Mouse (Mus musculus) kidney, adult 11 months (tissue): ENCODE data around the gene Csrnp1.
"Not testable (repeated sequence)": the region's sequence is repeated elsewhere in the genome, so short reads cannot be mapped to it uniquely, and the experiment has no call there.

Source experiments
- DNase-seq: peaks from one replicate; pipeline ENCODE4 v3.0.0; 2022

The Csrnp1 gene

DNA sequence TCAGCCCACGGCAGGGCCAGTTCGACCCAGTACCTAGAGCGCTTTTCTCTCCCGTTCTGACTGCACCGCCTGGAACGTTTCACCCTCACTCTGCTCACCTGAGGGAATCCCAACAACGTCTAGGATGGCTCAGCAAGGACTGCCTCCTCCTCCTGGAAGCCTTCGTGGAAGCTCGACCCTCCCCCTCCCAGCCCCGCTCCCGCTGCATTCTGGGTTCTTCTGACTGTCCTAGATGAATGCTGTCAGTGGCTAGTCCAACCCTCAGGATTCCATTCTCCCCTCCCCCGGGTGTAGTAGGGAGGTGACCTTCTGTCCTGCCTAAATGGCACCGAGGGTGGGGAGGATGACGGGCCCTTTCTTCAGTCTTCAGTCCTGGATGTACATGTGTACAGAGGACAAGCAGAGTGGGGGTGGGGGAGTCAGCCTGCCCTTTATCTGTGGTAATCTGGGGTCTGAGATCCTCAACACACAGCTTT lies at the start of gene Csrnp1:
Gene Csrnp1, minus strand, starts transcription at position 123 of the 476 bp plus-strand sequence.
- peak; percentile 58 for DNase-seq

DNA sequence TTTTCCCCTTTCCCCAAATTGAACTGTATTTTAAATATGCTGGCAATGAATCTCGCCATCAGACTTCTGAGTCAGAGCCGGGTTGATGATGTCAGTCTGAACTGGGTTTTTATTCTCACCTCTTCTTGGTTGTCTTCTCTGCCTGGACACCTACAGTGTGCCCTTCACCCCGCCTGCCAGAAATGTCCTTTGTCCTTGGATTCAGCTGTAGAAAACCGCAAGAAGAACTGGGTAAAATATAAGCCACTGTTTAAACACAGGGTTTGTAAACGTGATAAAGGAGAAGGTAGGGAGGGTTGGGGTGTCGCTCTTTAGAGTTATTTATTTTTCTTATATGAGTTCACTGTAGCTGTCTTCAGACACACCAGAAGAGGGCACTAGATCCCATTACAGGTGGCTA lies 48.3 kb upstream of the Csrnp1 start:
- no peak for DNase-seq

DNA sequence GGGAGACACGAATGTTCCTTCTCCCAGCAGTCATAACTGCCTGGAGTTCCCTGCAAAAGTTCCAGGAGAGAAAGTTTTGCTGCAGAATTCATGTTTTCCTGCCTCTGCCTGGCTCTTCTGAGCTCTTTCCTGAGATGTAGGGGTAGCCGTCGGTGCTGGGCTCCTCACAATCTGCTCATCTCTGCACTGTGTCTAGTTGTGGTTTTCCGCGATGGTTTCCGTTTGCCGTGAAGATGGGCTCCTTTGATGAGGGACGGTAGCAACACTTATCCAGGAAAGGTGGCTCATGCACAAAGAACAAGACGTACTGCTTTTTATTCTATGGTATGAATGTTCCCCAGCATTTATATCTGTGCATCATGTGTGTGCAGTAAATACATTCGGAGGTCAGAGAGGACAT lies 46.0 kb upstream of the Csrnp1 start:
- no peak for DNase-seq

DNA sequence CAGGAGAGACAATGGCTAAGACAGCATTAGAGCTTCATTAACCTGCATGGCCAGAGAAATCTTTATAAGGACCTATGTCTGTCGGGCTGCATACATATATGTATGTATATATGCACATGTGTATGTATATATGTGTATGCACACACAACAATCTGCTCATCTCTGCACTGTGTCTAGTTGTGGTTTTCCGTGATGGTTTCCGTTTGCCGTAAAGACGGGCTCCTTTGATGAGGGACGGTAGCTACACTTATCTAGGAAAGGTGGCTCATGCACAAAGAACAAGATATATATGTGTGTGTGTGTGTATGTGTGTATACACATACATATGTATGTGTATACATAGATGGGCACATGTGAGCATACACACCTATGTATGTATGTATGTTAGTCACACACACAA lies 45.4 kb upstream of the Csrnp1 start:
- no peak for DNase-seq

DNA sequence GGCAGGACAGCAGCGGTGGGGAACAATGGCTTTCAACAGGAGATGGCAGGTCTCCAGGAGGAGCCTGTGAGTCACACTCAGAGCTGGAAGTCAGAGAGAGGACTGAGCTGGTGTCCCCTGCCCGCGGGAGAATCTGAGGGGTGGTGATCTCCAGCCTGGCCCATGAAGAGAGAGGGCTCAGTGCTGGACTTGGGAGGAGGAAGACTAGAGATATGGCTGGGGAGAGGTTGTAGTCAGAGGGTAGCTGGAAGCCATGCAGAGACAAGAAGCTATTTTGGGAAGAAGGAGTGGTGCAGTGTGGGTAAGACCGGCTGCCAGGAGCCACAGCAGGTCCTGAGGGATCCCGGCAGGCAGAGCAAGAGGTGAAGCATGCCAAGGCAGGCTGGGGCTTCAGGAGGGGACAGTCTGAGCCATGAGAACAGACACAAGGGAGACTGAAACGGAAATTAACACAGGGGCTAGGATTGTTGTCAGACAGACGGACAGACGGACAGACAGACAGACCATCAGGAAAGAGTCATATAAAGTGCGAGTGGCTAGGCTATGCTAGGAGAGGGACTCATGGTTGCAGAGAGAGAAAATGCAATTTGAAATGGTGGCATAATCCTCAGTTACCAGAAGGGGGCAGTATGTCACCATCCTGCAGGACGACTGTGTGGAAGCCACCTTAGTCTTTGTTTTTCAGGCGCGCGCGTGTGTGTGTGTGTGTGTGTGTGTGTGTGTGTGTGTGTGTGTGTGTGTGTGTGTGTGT lies 43.1 kb upstream of the Csrnp1 start:
- no peak for DNase-seq

DNA sequence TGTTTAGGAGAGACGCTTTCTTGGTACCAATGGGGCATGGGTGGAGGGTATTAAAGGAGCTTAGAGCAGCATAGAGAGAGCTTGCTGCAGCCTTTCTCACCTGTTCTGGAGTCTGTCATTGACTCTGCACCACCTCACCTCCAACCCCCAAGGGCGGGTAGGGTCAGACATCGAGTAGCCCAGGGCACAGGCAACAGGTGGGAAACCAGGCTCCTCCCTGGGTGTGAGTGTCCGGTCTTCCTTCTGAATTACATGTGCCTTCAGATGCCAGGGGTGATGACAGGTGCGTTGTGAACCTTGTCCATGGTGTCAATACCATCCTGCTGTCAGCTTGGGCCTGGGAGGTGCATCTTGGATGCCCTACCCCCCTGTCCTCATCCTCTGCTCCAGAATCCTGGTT lies 40.2 kb upstream of the Csrnp1 start:
- DNase-seq: no peak

DNA sequence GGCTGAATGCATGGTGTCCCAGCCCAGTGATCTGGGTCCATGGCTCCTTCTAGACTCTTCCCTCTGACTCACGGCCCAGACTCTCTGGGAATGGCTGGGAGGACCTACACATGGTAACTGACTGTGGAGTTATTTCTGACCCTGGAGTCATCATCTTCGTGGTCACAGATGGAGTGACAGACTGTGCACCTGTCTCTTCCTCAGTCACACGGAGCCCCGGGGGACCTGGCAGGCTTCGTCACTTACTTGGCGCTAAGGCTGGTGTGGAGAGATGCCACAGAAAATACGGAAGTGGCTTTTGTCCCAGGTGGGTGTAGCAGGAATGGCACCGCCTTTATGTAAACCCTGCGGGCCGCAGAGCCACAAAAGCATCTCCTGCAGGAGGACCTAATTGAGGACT lies 39.7 kb upstream of the Csrnp1 start:
- no peak for DNase-seq

DNA sequence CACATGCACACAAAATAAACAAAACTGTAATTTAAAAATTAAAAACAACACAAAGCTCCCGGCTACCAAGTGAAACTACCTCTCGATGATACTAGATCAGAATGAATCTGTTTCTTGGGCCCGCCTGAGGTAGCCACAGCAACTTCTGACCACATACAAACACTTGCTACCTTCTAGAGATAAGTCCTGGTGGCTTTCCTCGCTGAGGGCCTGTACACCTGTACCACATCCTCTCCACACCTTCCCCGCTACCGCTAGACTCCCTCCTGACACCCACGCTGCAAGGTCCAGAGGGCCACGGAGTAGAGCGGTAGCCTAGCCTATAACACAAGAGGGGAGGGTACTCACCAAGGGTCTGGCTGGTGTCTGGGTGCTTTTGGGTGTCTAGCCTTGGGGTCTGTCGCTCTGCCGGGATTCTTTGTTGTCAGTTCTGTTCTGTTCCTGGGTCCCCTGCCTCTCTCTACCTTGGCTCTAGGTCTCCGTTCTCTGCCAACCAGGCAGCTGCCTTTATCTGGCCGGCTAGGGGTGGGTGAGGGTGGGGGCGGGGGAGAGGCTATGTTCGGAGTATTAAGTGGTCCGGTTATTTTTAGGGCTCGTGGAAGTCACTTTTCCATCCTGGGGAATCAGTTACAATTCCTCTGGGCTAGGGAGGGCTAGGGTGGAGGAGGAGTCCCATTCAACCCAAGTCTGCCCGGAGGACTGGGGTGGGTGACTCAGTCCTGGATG lies 38.8 kb upstream of the Csrnp1 start, which contains the start of gene Xirp1:
Gene Xirp1, minus strand, starts transcription at position 513 of the 726 bp plus-strand sequence.
- DNase-seq: no peak

DNA sequence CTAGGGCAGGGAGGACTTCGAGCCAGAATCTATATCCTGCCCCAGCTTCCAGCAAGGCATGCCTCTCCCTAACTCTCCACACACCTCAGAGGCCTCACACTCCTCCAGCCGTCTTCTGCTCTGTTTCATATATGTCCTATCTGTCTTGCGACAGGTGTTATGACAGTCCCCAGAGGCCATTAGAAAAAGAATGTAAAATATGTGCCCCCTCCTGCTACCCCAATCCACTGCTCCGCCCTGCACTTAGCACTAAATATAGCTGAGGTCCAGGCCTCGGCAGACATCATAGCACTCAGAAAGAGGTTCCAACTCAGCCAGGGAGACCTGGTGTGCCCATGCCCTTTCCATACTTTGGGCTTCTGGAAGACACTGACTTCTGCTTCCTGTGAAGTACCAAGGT lies 36.7 kb upstream of the Csrnp1 start:
- no peak for DNase-seq

DNA sequence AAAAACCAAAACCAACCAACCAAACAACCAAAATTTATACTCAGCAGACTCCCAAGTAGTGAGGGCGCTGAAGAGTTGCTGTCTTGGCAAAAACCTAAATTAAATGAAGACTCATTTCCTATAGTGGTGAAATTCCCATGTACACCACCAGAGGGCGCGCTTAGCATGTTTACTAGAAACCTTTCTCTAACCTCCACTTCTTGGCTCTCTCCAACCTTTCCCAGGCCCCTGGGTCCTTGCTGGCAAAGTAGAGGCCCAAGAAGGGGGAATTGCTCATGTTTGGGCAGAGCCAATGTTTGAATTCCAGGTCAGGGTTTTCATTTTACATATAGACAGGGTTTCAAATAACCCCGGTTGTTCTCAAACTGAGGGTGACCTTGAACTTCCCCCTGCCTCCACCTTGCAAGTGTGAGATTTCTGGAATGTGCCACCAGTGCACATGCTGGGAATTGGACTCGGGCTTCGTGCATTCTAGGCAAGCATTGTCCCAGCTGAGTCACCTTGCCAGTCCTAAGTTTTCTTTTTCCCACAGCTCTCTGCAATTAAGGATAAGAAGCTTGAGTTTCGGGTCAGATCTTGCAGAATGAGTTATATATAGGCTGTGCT lies 35.9 kb upstream of the Csrnp1 start:
- DNase-seq: peak; percentile 63

DNA sequence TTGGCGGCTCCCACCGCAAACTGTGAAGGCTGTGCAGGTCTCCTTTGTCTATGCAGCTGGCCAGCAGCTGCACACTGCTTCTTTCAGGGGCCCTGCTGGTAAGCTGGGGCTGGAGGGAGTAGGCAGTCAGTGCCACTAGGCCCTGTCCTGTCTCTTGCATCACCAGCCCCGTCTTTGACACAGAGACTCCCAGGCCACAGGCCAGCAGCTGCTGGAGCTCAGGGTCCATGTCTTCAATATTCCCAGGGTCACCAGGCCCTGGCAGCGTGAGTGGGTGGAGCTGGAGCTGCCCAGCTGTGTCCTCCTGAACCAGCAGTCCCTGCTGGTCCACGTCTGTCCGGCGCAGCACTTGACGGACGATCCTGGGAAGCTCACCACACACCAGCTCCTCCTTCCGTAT lies 32.5 kb upstream of the Csrnp1 start:
- DNase-seq: peak; percentile 52

DNA sequence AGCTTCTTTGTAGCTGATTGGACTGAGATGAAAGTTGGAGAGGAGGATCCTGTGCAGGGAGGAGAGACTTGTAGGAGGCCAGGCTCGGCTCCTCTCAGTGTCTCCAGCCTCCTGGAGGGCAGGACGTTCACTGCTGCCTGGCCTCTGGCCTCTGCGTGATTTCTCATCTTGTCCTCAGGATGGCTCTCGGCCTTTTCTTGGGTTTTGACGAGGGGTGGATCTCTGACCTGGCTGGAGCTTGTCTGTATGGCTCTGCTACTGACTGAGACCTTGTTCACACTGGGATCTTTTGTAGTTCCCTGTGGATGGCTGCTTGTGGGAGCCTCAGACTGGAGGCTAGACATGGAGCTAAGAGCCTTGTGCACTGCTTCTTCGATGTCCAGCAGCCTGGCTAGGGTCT lies 30.4 kb upstream of the Csrnp1 start:
- DNase-seq: no peak

DNA sequence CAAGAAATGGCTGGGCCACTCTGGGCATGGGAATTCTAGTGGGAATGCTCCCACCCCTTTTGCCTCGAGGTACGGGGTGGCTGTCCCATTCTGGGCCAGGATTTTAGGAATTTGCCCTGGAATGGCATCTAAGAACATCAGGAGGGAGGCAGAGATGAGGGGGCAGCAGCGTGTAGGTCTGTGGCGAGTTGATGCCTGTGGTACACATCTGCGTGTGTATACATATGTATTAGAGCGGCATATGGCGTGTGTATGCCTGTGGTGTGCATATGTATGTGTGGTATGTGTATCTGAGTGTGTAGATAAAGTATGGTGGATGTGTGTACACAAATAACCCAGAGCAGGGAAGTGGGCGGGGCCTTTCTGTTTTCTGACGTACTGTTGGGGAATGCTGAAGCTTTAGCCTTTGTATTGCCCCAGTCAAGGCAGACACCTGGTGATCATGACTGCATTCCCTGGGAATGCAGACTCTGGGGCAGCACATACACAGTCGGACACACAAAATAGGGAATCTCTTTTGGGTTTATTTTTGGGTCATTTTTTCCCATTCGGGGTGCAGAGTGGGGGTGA lies 28.9 kb upstream of the Csrnp1 start:
- no peak for DNase-seq

DNA sequence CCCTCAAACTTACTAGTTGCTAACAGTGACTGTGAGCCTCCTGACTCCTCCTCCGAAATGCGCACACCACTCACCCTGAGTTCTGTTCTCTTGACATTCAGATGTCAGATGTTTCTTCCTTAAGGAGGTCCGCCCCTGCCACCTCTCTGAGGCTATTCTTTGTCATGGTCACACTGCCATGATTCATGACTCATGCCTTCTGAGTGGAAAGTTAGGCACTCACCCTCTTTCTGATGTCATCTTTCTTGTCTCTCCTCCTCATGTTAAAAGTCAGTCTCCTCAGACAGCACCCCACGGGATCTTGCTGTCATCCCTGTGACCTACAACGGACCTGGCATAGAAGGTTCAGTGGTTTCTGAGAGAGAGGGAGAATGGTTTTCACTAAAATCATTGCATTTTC lies 28.3 kb upstream of the Csrnp1 start:
- DNase-seq: no peak

DNA sequence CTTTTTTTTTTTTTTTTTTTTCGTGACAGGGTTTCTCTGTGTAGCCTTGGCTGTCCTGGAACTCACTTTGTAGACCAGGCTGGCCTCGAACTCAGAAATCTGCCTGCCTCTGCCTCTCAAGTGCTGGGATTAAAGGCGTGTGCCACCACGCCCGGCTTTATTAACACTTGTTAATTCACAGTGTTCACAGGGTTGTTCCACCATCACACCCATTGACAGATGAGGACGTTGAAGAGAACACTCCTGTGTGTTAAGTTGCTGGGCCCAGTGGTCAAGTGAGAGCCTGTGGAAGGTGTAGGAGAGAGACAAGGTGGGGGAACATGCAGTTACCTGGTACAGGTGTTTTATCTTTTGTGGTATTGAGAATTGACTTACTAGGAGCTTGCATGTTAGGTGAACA lies 27.7 kb upstream of the Csrnp1 start:
- DNase-seq: not testable (repeated sequence)

DNA sequence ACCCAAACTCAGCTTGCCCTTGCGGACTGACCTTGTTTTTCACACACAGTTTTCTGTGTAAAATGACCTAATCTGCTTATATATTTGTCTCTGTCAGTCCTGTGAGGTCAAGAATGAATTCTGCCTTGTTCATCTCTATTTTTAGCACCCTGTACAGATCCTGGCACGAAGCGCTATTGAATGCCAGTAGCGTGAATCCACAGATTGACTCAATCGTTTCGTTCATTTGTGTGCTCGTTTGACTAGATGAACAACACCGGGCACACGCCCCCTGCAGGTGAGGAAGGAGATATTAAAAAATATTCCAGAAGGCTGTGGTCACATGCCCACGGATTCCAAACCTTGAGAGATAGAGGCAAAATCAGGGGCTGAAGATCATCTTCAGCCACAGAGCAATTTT lies 27.1 kb upstream of the Csrnp1 start:
- no peak for DNase-seq

DNA sequence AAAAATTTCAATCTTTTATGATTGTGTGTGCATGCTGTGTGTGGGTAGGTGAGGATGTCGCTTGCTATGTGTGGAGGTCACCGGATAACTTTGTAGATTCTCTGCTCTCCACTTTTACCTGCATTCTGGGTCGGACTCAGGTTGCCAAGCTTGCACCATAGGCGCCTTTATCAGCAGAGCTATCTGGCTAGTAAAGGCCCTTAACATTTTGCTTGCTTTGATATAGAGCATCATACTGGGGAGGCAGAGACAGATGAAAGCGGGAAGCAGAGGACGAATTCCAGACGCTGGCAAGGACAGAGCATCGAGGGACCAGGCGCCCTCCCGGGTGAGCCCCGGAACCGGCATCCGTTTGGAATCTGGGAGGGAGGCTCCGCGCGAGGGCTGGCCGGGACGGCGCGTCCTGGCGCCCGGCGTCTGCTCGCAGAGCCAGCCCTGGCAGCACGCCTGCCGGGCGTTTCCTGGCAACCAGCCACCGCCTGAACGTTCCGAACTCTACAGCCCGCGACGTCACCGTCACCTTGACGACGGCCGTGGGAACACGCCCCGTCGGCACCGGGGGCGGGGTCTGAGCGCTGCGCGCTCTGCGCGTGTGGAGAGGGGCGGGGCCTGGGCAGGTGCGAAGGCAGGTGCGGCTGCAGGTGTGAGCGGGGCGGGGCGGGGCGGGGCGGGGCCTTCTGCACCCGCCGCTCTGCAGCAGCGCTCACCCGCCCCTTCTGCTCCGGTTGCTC lies 26.5 kb upstream of the Csrnp1 start:
- DNase-seq: peak; percentile 98

DNA sequence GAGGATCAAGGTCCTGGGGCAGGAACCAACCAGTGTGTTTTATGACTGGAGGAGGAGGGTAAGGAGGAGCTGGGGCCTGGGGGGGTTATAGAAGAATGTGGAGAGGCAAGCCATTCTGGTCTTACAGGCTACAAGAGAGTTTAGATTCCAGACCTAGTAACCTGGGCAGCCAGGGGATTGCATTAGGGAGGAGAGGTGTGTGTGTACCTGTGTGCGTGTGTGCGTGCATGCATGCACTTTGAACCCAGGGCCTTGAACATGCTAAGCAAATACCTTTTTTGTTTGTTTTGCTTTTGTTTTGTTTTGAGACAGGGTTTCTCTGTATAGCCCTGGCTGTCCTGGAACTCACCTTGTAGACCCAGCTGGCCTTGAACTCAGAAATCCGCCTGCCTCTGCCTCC lies 25.4 kb upstream of the Csrnp1 start:
- DNase-seq: no peak

DNA sequence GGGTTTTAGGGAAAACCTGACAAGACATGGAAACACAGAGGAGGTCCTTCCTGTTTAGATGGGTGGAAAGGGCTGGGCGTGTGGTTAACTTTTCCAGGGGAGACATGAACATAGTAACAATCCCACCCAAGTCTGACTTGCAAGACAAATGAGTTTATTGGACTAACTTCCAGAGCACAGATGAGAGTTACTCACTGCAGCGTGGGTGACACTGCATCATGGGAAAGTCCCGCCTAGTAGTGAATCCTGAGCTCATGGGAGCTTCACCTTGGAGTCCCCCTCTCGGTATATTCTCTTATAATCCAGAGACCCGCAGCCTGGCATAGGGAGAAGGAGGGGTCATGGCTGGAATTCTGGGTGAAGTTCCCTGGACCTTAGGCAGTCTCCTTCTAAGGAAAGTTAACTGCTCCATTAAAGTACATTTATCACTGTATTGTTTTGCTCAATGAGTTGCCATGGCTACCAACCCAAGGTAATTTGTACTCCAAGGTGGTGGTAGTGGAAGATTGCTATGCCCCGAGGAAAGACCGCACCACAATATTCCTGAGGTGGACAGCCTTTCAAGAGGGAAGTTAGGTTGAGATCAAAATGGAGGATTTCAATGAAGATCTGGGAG lies 24.9 kb upstream of the Csrnp1 start:
- no peak for DNase-seq

DNA sequence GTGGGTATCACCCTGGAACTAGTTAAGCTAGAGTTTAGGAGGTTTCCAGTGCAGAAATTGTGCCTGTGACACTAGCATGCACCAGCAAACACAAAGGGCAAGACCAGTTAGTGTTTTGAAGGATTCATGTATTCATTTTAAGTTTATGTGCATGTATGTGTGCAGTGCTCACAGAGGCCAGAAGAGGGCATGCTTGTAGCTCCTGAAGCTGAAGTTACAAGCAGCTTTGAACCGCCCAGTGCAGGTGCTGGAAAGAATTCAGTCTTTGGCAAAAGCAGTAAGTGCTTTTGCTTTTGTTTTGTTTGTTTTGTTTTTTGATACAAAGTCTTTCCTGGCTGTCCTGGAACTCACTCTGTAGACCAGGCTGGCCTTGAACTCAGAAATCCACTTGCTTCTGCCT lies 23.4 kb upstream of the Csrnp1 start:
- DNase-seq: no peak

DNA sequence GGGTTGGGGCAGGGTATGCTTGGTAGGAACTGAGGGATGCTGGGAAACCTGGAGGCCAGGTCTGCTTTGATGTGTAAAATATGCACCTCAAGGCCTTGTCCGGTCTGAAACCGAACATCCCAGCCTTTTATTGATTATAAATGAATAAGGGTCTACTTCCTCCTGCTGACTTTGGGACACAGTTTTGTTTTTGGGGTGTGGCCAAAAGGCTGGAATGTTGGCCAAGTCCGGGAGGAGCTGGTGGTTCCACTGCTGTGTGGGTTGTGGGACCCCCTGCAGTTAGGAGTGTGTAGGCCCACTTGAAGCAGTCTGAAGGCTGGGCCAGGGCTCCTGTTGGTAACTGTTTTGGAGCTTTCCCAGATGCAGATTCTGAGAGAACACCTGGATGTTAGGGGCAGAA lies 21.5 kb upstream of the Csrnp1 start:
- no peak for DNase-seq

DNA sequence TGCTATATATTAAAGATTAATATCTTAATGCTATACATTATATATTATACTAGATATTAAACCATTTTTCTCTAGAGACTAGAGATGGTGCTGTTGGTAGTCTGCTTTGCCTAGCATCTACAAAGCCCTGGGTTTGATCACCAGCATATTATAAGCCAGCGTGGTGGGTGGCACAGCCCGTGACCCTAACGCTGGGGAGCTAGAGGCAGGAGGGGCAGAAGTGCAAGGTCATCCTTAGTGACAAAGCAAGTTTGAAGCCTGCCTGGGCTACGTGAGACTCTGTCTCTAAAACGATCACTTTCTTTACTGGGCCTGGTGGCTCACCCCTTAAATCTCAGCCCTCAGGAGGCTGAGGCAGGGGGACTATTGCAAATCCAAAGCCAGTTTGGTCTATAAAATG lies 18.4 kb upstream of the Csrnp1 start:
- no peak for DNase-seq
